Mouse (Mus musculus): Measurements from ENCODE around the gene D230025D16Rik. TPM values are rescaled to one million over a fixed set of nuclear protein-coding genes. Genes with fewer than 3 reads are reported as not detected.

D230025D16Rik gene
- polyA plus RNA-seq, 1 experiment from 2014 or later: 35.4 TPM

DNA sequence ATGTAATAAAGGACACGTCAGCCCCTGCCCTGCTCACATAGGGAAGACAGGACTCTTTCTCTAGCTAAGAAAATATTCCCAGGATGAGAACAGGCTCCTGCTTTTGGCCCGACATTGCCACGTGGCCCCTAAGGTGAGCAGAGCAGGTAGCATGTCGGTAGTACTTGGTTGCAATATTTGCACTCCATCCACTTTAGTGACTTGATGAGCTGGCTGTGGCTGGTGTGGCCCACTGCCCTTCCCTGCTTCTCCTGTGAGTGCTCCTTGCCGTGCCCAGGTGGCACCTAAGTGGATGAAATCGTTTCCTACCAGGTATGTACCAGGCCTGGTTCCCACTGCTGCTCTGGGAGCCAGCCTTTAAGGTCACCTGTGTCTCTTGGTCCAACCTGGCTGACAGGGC is 27.0 kb downstream of the D230025D16Rik start:
- peaks cover 2% of the 10 kb centered on the region; the same call in 1 of the 2 replicates for H3K4me1 ChIP-seq (ENCODE audit: insufficient read depth)
- no peaks in the 10 kb centered on the region for H3K27me3 ChIP-seq (ENCODE audit: insufficient read depth, low read length)
- 83% methylated on average over 6 of the region's 6 CpGs for WGBS
- no peak overlapping the region for H3K9ac ChIP-seq
- ATAC-seq (ENCODE audit: insufficient read depth) (no peak), DNase-seq (no peak)
- H3K27ac ChIP-seq (ENCODE audit: low read depth): no peak overlapping the region
- H3K36me3 ChIP-seq (ENCODE audit: insufficient read depth): peaks cover 65% of the 10 kb centered on the region
- H3K9me3 ChIP-seq (ENCODE audit: low read depth, low read length): no peaks in the 10 kb centered on the region
- H3K4me2 ChIP-seq: no peak overlapping the region
- no peak for TF ChIP-seq CTCF (IDR thresholded peaks at IDR 0.05; ENCODE audit: low read depth)
- no peak overlapping the region for H3K4me3 ChIP-seq (ENCODE audit: low read depth, low read length)

DNA sequence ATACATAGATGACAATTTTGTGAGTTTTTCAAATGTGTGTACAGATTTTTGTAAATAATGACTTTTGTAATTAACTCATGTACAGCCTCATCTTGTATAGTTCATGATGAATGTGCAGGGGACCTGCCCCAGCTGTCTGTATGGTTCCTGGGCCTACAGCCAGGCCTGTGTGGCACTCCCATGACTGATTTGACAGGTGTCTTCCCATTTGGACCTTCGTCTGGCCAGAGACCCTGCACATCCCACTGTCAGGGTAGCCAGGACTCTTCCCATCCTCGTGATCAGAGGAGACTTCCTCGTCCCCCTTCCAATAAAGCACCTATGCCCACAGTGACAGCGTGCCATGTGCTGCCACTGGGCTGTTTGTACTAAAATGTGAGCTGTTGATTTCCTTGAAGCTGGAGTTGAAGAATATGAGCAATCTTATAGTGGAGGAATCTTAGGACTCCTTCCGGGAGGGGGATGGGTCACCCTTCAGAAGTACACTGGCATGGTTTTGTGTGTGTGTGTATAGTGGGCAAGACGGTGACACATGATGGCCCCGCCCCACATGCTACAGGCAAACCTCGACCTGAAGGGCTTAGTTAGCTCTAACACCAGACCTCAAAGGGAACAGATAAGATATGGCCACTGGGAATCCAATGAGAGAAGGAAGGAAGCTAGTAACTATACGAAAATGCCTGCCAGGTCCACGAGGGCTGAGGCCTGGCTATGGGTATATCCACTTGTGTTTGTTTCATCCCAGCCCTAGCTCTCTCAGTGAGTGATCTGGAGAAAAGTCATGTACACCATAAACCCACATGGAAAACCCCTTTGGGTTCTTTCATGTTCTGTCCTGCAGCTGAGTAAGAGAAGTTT is 28.0 kb downstream of the D230025D16Rik start:
- no peak for TF ChIP-seq CTCF (IDR thresholded peaks at IDR 0.05; ENCODE audit: low read depth)

DNA sequence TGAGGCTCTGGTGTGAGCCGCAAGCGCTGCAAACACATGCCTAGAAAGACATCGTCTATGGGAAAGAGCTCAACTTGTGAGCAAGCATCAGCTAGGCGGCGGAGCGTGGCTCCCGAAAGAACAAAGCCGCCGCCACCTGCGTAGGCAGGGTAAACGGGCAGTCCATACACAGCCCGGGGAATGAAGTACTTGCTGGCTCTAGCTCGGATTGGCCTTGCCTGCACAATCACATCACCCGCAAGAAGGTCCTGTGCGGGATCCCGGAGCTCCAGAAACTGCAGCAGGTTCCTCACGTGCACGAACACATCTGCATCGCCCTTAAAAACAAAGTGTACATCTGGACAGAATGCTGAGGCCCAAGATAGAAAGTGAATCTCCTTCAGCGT is 28.8 kb downstream of the D230025D16Rik start:
- peak overlapping the region; percentile 91; the same call in 1 of the 2 replicates for H3K27ac ChIP-seq (ENCODE audit: low read depth)
- H3K4me3 ChIP-seq (ENCODE audit: low read depth, low read length): peak overlapping the region; percentile 63
- peak overlapping the region; percentile 74 for H3K9ac ChIP-seq
- 36% methylated on average over 20 of the region's 20 CpGs for WGBS
- no peaks in the 10 kb centered on the region for H3K9me3 ChIP-seq (ENCODE audit: low read depth, low read length)
- peak overlapping the region; percentile 98 for H3K4me2 ChIP-seq
- TF ChIP-seq CTCF (IDR thresholded peaks at IDR 0.05; ENCODE audit: low read depth): no peak
- ATAC-seq (ENCODE audit: insufficient read depth) (peak; percentile 14; the same call in 1 of the 2 replicates), DNase-seq (no peak)
- peaks cover 10% of the 10 kb centered on the region for H3K27me3 ChIP-seq (ENCODE audit: insufficient read depth, low read length)
- H3K4me1 ChIP-seq (ENCODE audit: insufficient read depth): peaks cover 2% of the 10 kb centered on the region; the same call in 1 of the 2 replicates
- peaks cover 49% of the 10 kb centered on the region for H3K36me3 ChIP-seq (ENCODE audit: insufficient read depth)

More for the DNA sequence above, 28.0 kb downstream of the D230025D16Rik start:
- Histone ChIP-seq H3K4me3 (ENCODE audit: low read depth, low read length) (peak overlapping the region; percentile 63; the same call in 1 of the 2 replicates), H3K27ac (ENCODE audit: low read depth) (no peak overlapping the region), H3K4me1 (ENCODE audit: insufficient read depth) (peaks cover 2% of the 10 kb centered on the region; the same call in 1 of the 2 replicates), H3K4me2 (peak overlapping the region; percentile 98), H3K36me3 (ENCODE audit: insufficient read depth) (peaks cover 57% of the 10 kb centered on the region), H3K9ac (no peak overlapping the region), H3K27me3 (ENCODE audit: insufficient read depth, low read length) (peaks cover 1% of the 10 kb centered on the region), H3K9me3 (ENCODE audit: low read depth, low read length) (no peaks in the 10 kb centered on the region)
- ATAC-seq (ENCODE audit: insufficient read depth): no peak
- DNase-seq: no peak
- 75% methylated on average over 10 of the region's 10 CpGs for WGBS

DNA sequence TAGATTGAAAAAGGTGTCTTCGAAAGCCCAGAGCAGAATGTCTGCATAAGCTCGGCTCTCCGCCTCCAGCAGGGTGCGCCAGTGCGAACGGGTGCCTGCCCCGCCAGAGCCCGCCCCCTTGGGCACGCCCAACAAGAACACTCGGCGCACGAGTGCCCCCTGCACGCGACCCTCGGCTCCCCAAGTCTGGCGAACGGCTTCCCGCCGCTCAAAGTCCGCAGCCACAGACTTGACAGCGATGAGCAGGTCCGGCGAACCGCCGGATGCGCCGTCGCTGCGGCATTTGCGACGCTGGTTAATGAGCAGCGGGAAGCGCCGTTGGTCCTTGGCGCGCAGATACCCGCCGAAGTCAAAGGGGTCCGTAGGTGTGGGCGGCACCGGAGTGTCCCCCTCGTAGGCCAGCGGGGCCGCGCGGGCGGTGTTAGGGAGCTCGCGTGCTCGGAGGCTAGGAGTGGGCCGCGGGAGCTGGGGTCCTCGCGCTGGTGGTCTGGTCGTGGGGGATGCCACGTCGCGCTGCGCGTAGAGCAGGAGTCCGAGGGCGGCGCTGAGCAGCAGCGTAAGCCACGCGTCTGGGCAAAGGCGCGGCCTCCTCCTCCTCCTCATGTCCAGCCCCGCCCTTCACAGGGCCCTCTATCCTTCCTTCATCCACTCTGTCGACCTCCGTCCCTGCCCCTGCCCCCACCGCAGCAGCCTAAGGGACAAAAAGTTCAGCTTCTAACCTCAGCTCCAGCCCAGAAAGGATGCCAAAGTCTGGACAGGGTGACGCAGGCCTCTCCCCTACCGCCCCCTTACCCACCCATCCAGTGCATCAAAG is 29.4 kb downstream of the D230025D16Rik start:
- Histone ChIP-seq H3K4me3 (ENCODE audit: low read depth, low read length) (peak overlapping the region; percentile 63), H3K27ac (ENCODE audit: low read depth) (peak overlapping the region; percentile 91), H3K4me2 (peak overlapping the region; percentile 98), H3K27me3 (ENCODE audit: insufficient read depth, low read length) (peaks cover 16% of the 10 kb centered on the region), H3K9me3 (ENCODE audit: low read depth, low read length) (no peaks in the 10 kb centered on the region), H3K9ac (peak overlapping the region; percentile 74), H3K36me3 (ENCODE audit: insufficient read depth) (peaks cover 43% of the 10 kb centered on the region), H3K4me1 (ENCODE audit: insufficient read depth) (peaks cover 6% of the 10 kb centered on the region; the same call in 1 of the 2 replicates)
- TF ChIP-seq CTCF (IDR thresholded peaks at IDR 0.05; ENCODE audit: low read depth): peak; percentile 84
- WGBS: under 1% methylated on average over 74 of the region's 74 CpGs
- peak; percentile 91 for ATAC-seq (ENCODE audit: insufficient read depth)
- DNase-seq: peak; percentile 96

DNA sequence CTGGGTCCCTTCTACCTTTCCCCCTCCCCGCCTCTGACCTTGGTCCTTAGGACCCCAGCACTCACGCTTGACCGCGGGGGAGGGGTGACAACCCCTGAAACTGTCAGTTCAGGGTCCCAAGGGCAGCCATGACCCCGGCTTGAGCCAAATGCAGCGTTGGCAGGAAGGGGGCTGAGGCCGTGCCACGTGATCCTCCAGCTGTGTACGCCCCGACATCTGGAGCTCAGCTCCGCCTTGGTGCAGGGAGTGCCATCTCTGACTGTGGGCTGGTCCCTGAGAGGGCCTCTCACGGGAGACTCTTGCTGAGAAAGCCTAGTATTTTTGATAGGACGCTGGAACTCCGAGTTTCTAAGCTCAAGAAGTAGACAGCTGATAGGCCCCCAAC is 30.0 kb downstream of the D230025D16Rik start, which contains the start of gene B3gnt9:
B3gnt9 (minus strand) TSS at position 188 of the 385 bp plus-strand sequence.
- peak; percentile 5; the same call in 1 of the 2 replicates for TF ChIP-seq CTCF (IDR thresholded peaks at IDR 0.05; ENCODE audit: low read depth)
- peaks cover 37% of the 10 kb centered on the region for H3K36me3 ChIP-seq (ENCODE audit: insufficient read depth)
- peak within 1 kb of the TSS; percentile 74 for H3K9ac ChIP-seq
- H3K27me3 ChIP-seq (ENCODE audit: insufficient read depth, low read length): peaks cover 22% of the 10 kb centered on the region
- H3K9me3 ChIP-seq (ENCODE audit: low read depth, low read length): no peaks in the 10 kb centered on the region
- ATAC-seq (ENCODE audit: insufficient read depth) (peak; percentile 85), DNase-seq (peak; percentile 89)
- H3K4me1 ChIP-seq (ENCODE audit: insufficient read depth): peaks cover 10% of the 10 kb centered on the region; the same call in 1 of the 2 replicates
- H3K4me3 ChIP-seq (ENCODE audit: low read depth, low read length): peak within 1 kb of the TSS; percentile 63
- peak within 1 kb of the TSS; percentile 98 for H3K4me2 ChIP-seq
- H3K27ac ChIP-seq (ENCODE audit: low read depth): peak within 1 kb of the TSS; percentile 91
- 3% methylated on average over 14 of the region's 14 CpGs for WGBS

DNA sequence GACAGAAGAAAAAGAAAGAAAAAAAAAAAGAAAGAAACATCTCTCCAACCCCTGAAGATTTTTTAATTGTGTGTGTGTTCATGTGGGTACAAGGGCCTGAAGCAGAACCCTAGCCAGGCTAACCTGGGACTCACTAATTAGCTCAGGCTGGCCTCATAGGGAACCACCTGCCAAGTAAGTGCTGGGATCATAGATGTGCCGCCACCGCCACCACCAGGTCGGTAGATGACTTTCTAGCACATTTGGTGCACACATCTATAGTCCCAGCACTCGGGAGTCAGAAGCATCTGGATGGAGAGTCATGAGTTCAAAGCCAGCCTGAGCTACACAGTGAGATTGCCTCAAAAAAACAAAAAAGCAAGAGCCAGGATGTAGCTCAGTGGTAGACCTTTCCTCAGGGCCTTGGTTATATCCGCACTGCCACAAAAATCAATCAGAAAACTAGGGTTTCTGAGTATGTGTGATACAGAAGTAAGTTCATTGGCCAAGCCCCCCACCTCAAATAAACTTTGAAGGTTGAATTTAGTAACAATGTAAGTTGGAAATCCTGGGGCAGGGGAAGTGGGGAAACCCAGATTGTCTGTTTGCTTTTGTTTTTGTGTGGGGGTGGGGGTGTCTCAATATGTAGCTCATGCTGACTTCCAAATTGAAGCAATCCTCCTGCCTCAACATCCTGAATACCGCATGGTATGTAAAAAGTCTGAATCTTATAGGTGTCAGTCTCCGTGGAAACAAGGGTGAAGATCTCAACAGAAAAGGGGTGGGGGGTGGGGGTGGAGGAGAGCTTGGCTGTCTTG is 32.6 kb downstream of the D230025D16Rik start:
- H3K27ac ChIP-seq (ENCODE audit: low read depth): no peak overlapping the region
- no peak overlapping the region for H3K9ac ChIP-seq
- WGBS: 75% methylated on average over 7 of the region's 7 CpGs
- ATAC-seq (ENCODE audit: insufficient read depth) (no peak), DNase-seq (no peak)
- H3K4me2 ChIP-seq: no peak overlapping the region
- peaks cover 10% of the 10 kb centered on the region; the same call in 1 of the 2 replicates for H3K4me1 ChIP-seq (ENCODE audit: insufficient read depth)
- peaks cover 13% of the 10 kb centered on the region for H3K36me3 ChIP-seq (ENCODE audit: insufficient read depth)
- H3K27me3 ChIP-seq (ENCODE audit: insufficient read depth, low read length): peaks cover 31% of the 10 kb centered on the region
- H3K4me3 ChIP-seq (ENCODE audit: low read depth, low read length): no peak overlapping the region
- no peaks in the 10 kb centered on the region for H3K9me3 ChIP-seq (ENCODE audit: low read depth, low read length)
- no peak for TF ChIP-seq CTCF (IDR thresholded peaks at IDR 0.05; ENCODE audit: low read depth)
